Mouse (Mus musculus): Measurements from ENCODE around the gene Dgkb. TPM values are rescaled to one million over a fixed set of nuclear protein-coding genes. Genes with fewer than 3 reads are reported as not detected.

Dgkb gene
- total RNA-seq, 2 experiments from 2014 or later = 0.72 to 1.3 TPM

DNA sequence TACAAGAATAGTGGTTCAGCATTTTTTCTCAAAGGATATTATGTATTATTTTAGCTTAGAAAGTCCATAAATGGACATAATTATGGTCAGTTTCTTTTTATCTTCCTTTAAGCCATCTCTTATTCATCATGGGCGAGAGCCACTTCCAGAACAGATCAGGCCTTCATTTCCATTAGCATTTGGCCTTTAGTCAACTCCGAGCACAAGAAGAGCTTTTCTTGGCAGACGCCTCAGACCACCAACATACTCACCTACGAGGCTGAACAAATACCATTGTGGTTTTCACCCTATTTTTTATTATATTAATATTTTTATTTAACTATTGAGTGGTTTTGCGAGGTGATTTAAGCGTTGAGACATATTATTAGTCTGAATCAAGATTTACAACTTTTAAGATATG is 759.6 kb downstream of the Dgkb start:
- DNase-seq = no peak
- intact Hi-C loops (cut with DNase I) = no loop called here

DNA sequence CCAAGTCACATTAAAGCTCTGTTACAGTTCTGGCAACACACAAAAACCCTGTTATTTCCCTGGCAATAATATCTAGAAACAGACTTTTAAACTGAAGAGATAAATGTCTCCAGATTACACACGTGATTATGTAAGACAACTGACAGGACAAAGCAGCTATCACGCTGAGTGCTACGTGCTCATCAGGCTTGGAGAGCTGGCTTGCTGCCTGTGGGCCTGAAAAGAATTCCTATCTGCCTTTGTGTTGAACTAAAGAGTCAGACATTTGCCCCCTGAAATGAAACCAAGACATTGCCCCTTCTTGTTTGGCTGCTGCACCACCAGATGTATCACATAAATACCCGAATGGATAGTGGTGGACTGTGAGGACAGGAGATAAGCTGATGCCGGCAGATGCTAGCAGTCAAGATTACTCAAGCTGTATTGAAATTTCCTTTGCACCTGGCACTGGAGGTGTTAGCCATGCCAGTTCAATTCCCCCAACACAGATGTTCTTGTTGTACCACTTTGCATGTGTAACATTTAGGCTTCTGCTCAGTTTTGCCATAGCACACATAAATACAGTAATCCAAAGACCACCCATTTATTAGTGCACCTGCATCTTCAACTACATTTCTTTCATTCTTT is 761.8 kb downstream of the Dgkb start:
- intact Hi-C loops (cut with DNase I) = no loop called here

DNA sequence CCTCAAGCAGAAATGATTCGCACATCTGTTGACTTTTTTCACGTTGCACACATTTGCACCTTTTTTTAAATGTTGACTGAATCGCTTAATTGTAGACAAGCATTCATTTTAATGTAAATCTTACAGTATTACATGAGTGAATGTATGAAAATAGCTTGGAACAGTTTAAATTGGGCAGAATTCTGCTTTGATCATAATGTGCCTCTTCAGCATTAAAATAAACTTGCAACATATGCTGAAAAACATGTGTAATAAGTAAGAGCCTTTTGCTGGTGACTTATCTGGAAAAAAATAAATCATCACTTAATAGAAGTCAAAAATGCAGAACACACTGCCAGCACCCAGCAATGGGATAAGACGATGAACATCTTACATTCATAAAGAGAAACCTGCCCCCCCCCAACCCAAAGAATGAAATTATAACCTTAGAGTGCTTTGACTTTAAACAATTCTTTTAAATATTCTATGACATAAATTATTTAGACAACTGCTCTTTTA is 768.9 kb downstream of the Dgkb start:
- intact Hi-C loops (cut with DNase I) = no loop called here
- DNase-seq = no peak

More for the DNA sequence above, 761.8 kb downstream of the Dgkb start:
- no peak for DNase-seq

DNA sequence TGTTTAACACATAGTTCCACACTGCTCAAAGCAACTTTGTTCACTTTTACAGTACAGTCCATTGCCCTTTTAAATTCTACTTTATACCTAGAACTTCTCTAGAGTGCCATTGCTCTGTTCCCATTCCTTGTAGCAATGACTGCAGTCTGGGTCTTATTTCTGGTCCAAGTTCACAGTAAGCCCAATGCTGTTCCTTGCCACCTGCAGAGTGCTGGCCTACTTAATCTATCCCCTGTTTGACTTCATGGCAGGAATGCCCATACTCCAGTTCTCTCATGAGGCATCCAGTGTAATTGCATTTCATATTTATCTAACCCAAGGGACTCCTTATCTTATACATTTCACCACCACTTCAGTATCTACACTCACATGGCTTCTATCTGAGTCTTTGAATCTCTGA is 772.4 kb downstream of the Dgkb start:
- intact Hi-C loops (cut with DNase I) = no loop called here

DNA sequence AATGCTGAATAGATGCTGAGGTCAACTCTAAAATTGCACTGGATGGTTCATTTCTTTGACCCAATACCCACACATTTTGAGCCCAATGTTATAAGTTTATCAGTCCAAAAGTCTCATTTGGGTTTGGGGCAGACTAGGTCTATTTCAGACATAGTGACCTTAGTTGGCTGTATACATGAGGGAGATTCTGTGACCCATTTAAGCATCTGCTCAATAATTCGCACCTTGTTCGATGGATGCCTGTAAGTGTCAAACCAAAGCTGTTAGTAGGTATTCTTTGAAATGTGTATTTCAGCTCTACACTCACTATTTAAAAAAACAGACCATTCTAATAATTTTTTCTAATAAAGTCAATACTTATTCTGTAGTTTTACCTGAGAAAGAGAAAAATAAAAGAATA is 776.1 kb downstream of the Dgkb start:
- intact Hi-C loops (cut with DNase I) = no loop called here
- no peak for DNase-seq

More for the DNA sequence above, 772.4 kb downstream of the Dgkb start:
- no peak for DNase-seq

DNA sequence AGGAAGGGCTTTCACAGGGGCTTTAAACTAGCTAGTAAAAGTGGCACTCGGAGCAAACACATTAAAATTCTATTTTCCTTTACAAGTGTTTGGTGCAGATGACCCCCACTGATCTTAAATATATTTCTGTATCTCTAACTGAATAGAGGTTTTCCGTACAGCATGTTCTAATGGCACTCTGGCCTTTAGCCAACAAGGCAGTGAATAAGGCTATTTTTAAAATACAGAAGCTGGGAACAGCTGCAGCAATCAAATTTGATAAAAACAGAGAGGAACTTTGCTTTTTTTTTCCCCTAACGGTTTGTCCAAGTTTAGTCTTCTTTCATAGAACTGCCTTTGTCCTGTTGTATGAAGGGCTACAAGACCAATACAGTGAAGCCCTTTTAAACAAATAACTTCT is 776.5 kb downstream of the Dgkb start:
- intact Hi-C loops (cut with DNase I) = no loop called here
- DNase-seq = peak in 1 of 2 experiments; percentile 9

DNA sequence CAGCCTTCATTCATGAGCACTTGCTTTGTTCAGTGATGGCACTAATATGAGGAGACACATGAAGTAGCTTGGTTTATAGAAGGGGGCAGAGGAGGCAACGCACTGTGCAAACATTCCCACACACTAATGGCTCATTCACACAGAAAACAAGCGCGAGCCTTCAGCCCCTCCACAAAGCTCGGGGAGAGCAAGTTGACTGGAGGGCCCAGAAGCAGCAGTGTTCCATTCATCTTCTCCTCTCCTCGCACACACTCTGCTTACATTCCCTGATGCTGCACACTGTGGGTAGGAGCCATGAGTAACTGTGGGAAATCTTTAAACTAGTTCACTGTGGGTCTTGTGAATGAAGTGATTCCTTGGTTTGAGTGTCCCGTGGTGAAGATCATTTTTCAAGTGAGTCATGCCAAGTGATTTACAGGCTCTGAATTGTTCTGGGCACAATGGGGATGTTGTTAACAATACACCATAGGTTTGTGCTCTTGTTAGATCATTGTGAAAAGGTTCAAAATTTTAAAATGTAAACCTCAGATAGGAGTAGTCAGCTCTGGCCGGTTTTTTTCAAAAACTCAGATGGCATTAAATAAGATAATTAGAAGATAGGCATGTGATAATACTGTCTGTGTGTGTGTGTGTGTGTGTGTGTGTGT is 779.0 kb downstream of the Dgkb start:
- intact Hi-C loops (cut with DNase I) = no loop called here
- no peak for DNase-seq

DNA sequence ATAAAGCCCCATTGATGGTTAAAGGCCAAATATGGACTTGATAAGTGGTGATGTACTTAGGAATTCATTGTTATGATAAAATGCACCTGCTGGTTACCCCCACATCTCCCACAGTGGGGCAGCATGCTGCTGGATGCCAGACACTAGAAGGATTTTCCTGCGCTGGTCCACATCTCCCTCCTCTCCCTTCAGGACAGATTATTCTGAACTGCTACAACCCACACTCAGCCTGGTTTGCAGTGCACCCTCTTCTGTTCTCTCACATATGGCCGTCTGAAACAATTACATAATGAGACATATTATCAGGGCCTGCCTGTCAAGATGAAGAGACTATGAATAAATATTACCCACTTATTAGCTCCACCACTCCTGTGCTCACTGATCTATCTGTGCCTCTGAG is 780.6 kb downstream of the Dgkb start:
- no peak for DNase-seq
- intact Hi-C loops (cut with DNase I) = no loop called here

DNA sequence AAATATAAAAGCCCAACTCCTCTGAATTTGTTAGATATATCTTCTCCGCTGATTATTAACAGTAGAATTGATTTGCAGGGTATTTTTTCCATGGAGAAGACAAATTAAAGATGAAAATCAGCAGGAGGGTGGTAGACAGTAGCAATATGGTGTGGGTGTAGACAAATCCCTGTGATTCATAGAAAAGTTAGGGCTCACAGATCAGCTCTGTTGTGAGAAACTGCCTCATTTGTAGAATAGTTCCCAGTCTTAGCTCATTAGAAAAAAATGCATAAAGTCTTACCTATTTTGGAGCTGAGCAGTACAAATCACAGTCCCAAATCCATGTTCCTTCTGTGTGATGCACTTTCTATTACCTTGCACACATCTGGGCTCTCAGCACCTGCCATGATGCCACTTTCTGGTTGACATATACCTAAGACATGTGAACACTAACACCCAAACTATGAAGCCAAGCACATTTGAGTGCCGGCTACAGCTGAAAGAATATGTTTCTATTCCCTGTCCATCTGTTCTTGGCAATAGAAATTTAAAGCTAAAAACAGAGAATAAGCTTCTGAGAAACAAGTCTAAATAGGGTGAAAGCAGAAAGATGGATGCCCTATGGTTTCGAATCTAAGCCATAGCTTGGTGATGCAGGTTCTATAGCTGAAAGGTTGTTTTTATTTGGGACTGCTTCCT is 782.8 kb downstream of the Dgkb start:
- intact Hi-C loops (cut with DNase I) = no loop called here
- no peak for DNase-seq

DNA sequence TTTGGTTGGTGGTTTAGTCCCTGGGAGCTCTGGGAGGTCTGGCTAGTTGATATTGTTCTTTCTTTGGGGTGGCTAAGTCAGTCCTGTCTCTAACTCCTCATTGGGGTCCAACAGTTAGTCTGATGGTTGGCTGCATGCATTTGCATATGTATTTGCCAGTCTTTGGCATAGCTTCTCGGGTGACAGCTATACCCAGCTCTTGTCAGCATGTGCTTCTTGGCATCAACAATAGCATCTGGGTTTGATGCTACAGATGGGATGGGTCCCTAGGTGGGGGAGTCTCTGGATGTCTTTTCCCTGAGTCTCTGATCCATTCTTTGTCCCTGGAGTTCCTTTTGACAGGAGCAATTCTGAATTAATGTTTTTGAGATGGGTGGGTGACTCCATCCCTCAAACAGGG is 790.6 kb downstream of the Dgkb start:
- intact Hi-C loops (cut with DNase I) = no loop called here

DNA sequence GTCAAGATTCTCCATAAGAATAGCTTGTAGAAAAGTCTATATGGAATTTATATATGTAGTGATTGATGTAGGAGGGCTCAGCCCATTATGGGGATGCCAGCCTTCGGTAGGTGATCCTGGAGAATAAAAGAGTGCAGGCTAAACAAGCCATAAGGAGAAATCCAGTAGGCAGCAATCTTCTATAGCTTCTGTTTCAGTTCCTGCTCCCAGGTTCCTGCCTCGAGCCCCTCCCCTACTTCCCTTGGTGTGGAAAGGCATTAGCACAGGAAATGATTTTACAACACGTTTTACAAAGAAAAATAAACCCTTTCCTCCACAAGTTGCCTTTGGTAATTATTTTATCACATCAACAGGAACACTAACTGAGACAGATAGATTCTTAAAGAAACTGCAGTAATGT is 850.7 kb downstream of the Dgkb start:
- DNase-seq = no peak
- intact Hi-C loops (cut with DNase I) = no loop called here

More for the DNA sequence above, 790.6 kb downstream of the Dgkb start:
- DNase-seq = no peak

Measured in gastrocnemius, postnatal 36 days (tissue).